ENCODE assay signal across 1 mouse cellular context in the genomic region with DNA sequence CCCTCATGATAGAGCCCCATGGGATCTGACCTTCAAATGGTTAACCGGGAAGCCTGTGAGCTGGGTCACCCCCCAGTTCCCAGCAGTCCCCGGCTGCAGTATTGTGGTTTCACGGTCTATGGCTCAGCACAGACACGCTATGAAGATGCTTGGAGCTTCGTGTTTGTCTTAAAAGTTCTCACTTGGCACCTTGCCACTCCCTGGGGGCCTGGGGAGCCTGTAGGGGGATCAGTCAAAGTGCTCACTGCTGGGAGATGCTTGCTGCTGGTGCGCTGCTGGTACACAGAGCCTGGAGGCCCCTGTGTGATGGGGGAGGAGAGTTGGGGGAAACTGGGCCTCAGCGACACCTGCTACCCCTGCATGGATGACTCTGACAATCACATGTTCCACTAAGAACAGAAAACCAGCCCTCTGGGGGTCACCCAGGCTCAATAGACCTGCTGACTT.
TF ChIP-seq lines count a peak whose summit lies in the region.

No protein-coding gene starts in this region.

TF ChIP-seq in CH12.LX, 34 proteins besides CTCF, POLR2A, EP300 and RAD21 (continued from another document):
- TF ChIP-seq MAZ (IDR thresholded peaks at IDR 0.05; ENCODE audit: low read depth, low read length), result peak; percentile 94
- no peak for TF ChIP-seq TBP (conservative IDR thresholded peaks at IDR 0.05; ENCODE audit: low read depth, low read length)
- no peak for TF ChIP-seq ELF1 (IDR thresholded peaks at IDR 0.05; ENCODE audit: low read depth, low read length)
- TF ChIP-seq USF2 (conservative IDR thresholded peaks at IDR 0.05; ENCODE audit: low read depth, low read length), result no peak
- TF ChIP-seq USF1 (IDR thresholded peaks at IDR 0.05; ENCODE audit: low read depth, low read length), result no peak
- peak; percentile 88 for TF ChIP-seq MAX (IDR thresholded peaks at IDR 0.05; ENCODE audit: low read length)
- peak; percentile 96 for TF ChIP-seq BHLHE40 (IDR thresholded peaks at IDR 0.05; ENCODE audit: low read depth, low read length)
- TF ChIP-seq RCOR1 (conservative IDR thresholded peaks at IDR 0.05; ENCODE audit: low read depth, low read length), result peak; percentile 36; the same call in 1 of the 2 replicates
- TF ChIP-seq JUN (IDR thresholded peaks at IDR 0.05; ENCODE audit: insufficient read depth, low read depth, low read length), result peak; percentile 32; the same call in 1 of the 2 replicates
- TF ChIP-seq ZC3H11A (IDR thresholded peaks at IDR 0.05; ENCODE audit: low read depth, low read length), result no peak
- 0 out of 2 replicates have a peak, but pooled peaks have one; percentile 23 for TF ChIP-seq JUND (conservative IDR thresholded peaks at IDR 0.05; ENCODE audit: low read depth, low read length)
- peak; percentile 71; the same call in 1 of the 2 replicates for TF ChIP-seq KAT2A (IDR thresholded peaks at IDR 0.05; ENCODE audit: insufficient replicate concordance, low read length)
- no peak; the same call in 1 of the 2 replicates for TF ChIP-seq UBTF (IDR thresholded peaks at IDR 0.05; ENCODE audit: low read depth, low read length)
- TF ChIP-seq GABPA (IDR thresholded peaks at IDR 0.05; ENCODE audit: insufficient replicate concordance, low read depth, low read length), result no peak
